Mouse (Mus musculus) 416B (cell line): ENCODE results near the gene Vmn2r90.
"Not testable (repeated sequence)": the region's sequence is repeated elsewhere in the genome, so short reads cannot be mapped to it uniquely, and the experiment has no call there.

Source experiments
- DNase-seq: peaks from one replicate; pipeline ENCODE4 v3.0.0; 2011; ENCODE audit warnings: low read depth

Vmn2r90 gene

GRCm38 (mm10) chr17:17703447-17703846 lies at the start of gene Vmn2r90:
Vmn2r90 (plus strand) TSS chr17:17703747.
- no peak for DNase-seq

GRCm38 (mm10) chr17:17654997-17655828 lies 48.3 kb upstream of the Vmn2r90 start:
- no peak for DNase-seq

GRCm38 (mm10) chr17:17655829-17656176 lies 47.7 kb upstream of the Vmn2r90 start:
- no peak for DNase-seq

GRCm38 (mm10) chr17:17678781-17679180 lies 24.8 kb upstream of the Vmn2r90 start:
- no peak for DNase-seq

- DNase-seq, result no peak
Measured at GRCm38 (mm10) chr17:17690659-17691058, 12.9 kb upstream of the Vmn2r90 start.

GRCm38 (mm10) chr17:17732396-17732795 lies 28.8 kb downstream of the Vmn2r90 start:
- not testable (repeated sequence) for DNase-seq

- no peak for DNase-seq
Measured at GRCm38 (mm10) chr17:17738635-17739034, 35.1 kb downstream of the Vmn2r90 start.

GRCm38 (mm10) chr17:17739300-17739699 lies 35.8 kb downstream of the Vmn2r90 start:
- DNase-seq, result not testable (repeated sequence)

- DNase-seq, result not testable (repeated sequence)
Measured at GRCm38 (mm10) chr17:17739936-17740335, 36.4 kb downstream of the Vmn2r90 start.

GRCm38 (mm10) chr17:17741516-17741915 lies 38.0 kb downstream of the Vmn2r90 start:
- peak; percentile 70 for DNase-seq

- peak; percentile 76 for DNase-seq
Measured at GRCm38 (mm10) chr17:17749371-17749770, 45.8 kb downstream of the Vmn2r90 start.

GRCm38 (mm10) chr17:17762614-17763293 lies 59.2 kb downstream of the Vmn2r90 start:
- DNase-seq, result no peak

- DNase-seq, result peak; percentile 84
Measured at GRCm38 (mm10) chr17:17764206-17764605, 60.7 kb downstream of the Vmn2r90 start.

GRCm38 (mm10) chr17:17766481-17766880 lies 62.9 kb downstream of the Vmn2r90 start:
- DNase-seq, result peak; percentile 86
